Mouse (Mus musculus) heart, embryonic 14.5 days (tissue): Measurements from ENCODE around the gene Tdrd1. TPM values are rescaled to one million over a fixed set of nuclear protein-coding genes. Genes with fewer than 3 reads are reported as not detected.

ENCODE experiments used
- ATAC-seq: fragments of 200-750 bp; cut with Nextera tagmentation; 2 replicates; pipeline ENCODE4 v1.8.0; 2017; ENCODE audit warnings: low read depth, moderate TSS enrichment; ENCODE audit not compliant: insufficient number of reproducible peaks, insufficient read depth, low FRiP score
- H3K27ac ChIP-seq, 2 experiments: fragments of 200-500 bp in 1 of 2; fragments of 300-500 bp in 1 of 2; sonication (generic) in 1 of 2; replicated peaks in 1 of 2; 2 replicates each; pipeline ENCODE4 v1.5.1; 2012 to 2014; ENCODE audit warnings: low read depth in 2 of 2, low read length in 2 of 2, control low read depth in 1 of 2, mild to moderate bottlenecking in 1 of 2, mixed read lengths in 1 of 2; ENCODE audit not compliant: control insufficient read depth in 1 of 2, insufficient read depth in 1 of 2
- H3K27me3 ChIP-seq: fragments of 300-500 bp; sonication (generic); 2 replicates; pipeline ENCODE4 v1.6.1; 2014; ENCODE audit warnings: mild to moderate bottlenecking, low read length, control low read depth; ENCODE audit not compliant: control insufficient read depth, insufficient read depth
- H3K36me3 ChIP-seq: fragments of 300-500 bp; sonication (generic); 2 replicates; pipeline ENCODE4 v1.6.1; 2014; ENCODE audit warnings: mild to moderate bottlenecking, control low read depth, low read length, mixed read lengths; ENCODE audit not compliant: control insufficient read depth, insufficient read depth
- H3K4me1 ChIP-seq, 2 experiments: fragments of 200-500 bp in 1 of 2; fragments of 300-500 bp in 1 of 2; sonication (generic) in 1 of 2; 2 replicates each; pipeline ENCODE4 v1.6.1; 2012 to 2014; ENCODE audit warnings: low read length in 2 of 2, control low read depth in 1 of 2, mixed read lengths in 1 of 2; ENCODE audit not compliant: control insufficient read depth in 2 of 2, insufficient read depth in 2 of 2
- H3K4me2 ChIP-seq: fragments of 300-500 bp; sonication (generic); 2 replicates; pipeline ENCODE4 v1.6.1; 2014; ENCODE audit warnings: mild to moderate bottlenecking, low read length
- H3K4me3 ChIP-seq, 2 experiments: fragments of 200-500 bp in 1 of 2; fragments of 300-500 bp in 1 of 2; sonication (generic) in 1 of 2; 2 replicates each; pipeline ENCODE4 v1.5.1; 2012 to 2014; ENCODE audit warnings: low read length in 2 of 2, mild to moderate bottlenecking in 2 of 2, control low read depth in 1 of 2, low read depth in 1 of 2, moderate library complexity in 1 of 2; ENCODE audit not compliant: control insufficient read depth in 1 of 2, insufficient read depth in 1 of 2
- H3K9ac ChIP-seq: fragments of 300-500 bp; sonication (generic); 2 replicates; pipeline ENCODE4 v1.6.1; 2014; ENCODE audit warnings: mild to moderate bottlenecking, low read length
- H3K9me3 ChIP-seq: fragments of 300-500 bp; sonication (generic); 2 replicates; pipeline ENCODE4 v1.6.1; 2016; ENCODE audit warnings: low read length, control low read depth; ENCODE audit not compliant: control insufficient read depth
- WGBS: fragments of 180-500 bp; shearing (Covaris S2); extraction: QIAGEN DNeasy Blood & Tissue Kit; methylation state at CpG from one replicate; pipeline ENCODE4 v1.1.7; 2014; 5-methylcytosine and 5-hydroxymethylcytosine counted together
- polyA plus RNA-seq: library from polyadenylated mRNA; unstranded; fragments of >200 nt; fragmentation: Nextera tagmentation; extraction: Ambion mirVana; gene quantifications from 2 replicates; pipeline ENCODE4 v1.2.1, GENCODE M21; 2014

The Tdrd1 gene
- polyA plus RNA-seq, 1 experiment from 2014 or later, result 0.47 TPM

DNA sequence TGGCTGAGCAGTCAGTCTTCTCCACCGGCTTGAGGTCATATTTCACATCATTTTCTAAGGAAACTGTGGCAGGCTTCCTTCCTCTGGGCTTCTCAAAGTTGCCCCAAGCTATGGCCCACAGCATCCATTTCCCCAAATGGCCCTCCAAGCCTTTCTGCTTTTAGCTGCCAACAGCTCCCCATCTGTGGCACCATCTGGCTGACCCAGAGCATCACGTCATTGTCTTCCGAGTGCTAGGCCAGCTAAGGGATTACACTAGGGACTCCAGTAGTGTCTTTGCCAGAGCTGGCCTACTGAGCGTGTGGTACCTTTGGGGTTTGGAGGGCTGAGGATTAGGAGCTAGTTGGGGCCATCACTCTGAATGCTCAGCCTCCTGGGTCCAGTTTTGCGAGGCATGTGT is 66.6 kb downstream of the Tdrd1 start:
- Histone ChIP-seq H3K9me3 (no peaks in the 10 kb centered on the region), H3K4me3 (no peak overlapping the region), H3K27me3 (no peaks in the 10 kb centered on the region), H3K4me2 (no peak overlapping the region), H3K36me3 (no peaks in the 10 kb centered on the region), H3K27ac (no peak overlapping the region), H3K9ac (no peak overlapping the region), H3K4me1 (peaks cover 3 to 4% of the 10 kb centered on the region in 2 experiments; a peak in 2 of 4 replicates)
- 91% methylated on average over 5 of the region's 5 CpGs for WGBS
- ATAC-seq, result no peak

DNA sequence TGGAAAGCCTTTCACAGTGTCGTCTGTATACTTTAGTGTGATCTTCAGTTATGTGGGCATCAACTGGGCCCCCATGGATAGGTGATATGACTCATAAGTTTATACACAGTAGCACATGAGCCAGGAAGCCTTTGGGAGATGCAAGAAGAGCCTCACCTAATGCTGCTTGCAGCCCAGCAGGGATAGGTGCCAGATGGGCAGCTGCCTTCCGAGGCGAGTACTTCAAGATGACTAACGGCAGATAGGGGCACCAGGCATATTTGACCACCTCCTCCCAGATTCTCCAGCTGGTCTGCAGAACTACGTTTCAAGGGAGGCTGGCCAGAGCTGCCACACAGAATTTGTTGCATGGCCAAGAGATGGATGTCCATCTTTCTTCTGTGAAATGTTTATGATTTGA is 67.3 kb downstream of the Tdrd1 start:
- Histone ChIP-seq H3K4me2 (no peak overlapping the region), H3K36me3 (no peaks in the 10 kb centered on the region), H3K27me3 (no peaks in the 10 kb centered on the region), H3K4me3 (no peak overlapping the region), H3K4me1 (peaks cover 3 to 4% of the 10 kb centered on the region in 2 experiments; a peak in 2 of 4 replicates), H3K9me3 (no peaks in the 10 kb centered on the region), H3K27ac (no peak overlapping the region), H3K9ac (no peak overlapping the region)
- no peak for ATAC-seq
- WGBS, result 72% methylated on average over 5 of the region's 5 CpGs

DNA sequence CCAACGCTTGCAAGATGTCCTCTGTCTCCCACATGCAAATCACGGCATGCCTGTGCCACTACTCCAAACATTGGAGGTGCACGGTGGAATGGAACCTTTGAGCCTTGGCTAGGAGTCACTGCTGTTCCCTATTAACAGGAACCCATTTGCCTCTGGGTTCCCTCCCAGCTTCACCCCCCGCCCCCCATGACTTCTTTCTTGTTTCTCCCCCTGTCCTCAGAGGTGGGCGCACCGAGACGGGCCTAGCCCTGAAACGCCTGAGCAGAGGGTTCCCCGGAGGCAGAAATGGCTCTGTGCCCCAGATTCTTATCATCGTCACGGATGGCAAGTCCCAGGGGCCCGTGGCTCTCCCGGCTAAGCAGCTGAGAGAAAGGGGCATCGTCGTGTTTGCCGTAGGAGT is 71.6 kb downstream of the Tdrd1 start:
- Histone ChIP-seq H3K9me3 (no peaks in the 10 kb centered on the region), H3K27me3 (no peaks in the 10 kb centered on the region), H3K9ac (no peak overlapping the region), H3K4me1 (peaks cover 3 to 4% of the 10 kb centered on the region in 2 experiments; a peak in 2 of 4 replicates), H3K36me3 (no peaks in the 10 kb centered on the region), H3K4me3 (no peak overlapping the region), H3K4me2 (no peak overlapping the region), H3K27ac (no peak overlapping the region)
- ATAC-seq, result no peak
- 86% methylated on average over 12 of the region's 16 CpGs for whole genome bisulfite sequencing

DNA sequence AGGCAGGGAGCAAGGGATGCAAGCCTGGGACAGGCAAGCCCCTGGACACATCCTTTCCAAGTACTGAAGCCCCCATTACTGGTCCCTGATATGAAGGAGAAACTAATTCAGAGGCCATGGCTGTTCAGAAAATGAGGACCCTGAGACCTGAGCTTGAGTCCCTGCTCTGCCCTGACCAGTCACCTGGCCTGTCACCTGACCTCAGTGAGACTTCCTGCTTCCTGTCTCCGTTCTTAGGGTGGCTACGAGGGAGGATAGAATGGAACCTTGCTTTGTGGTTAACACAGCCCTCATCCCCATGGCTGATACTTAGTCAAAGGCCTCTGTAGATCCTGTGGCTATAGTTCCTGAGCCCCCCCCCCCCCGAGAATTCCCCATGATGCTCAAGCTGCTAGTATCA is 78.1 kb downstream of the Tdrd1 start:
- 79% methylated on average over 3 of the region's 3 CpGs for WGBS
- Histone ChIP-seq H3K4me1 (no peaks in the 10 kb centered on the region), H3K36me3 (no peaks in the 10 kb centered on the region), H3K4me2 (no peak overlapping the region), H3K9ac (no peak overlapping the region), H3K27me3 (no peaks in the 10 kb centered on the region), H3K9me3 (no peaks in the 10 kb centered on the region), H3K4me3 (no peak overlapping the region), H3K27ac (no peak overlapping the region)
- ATAC-seq, result no peak

DNA sequence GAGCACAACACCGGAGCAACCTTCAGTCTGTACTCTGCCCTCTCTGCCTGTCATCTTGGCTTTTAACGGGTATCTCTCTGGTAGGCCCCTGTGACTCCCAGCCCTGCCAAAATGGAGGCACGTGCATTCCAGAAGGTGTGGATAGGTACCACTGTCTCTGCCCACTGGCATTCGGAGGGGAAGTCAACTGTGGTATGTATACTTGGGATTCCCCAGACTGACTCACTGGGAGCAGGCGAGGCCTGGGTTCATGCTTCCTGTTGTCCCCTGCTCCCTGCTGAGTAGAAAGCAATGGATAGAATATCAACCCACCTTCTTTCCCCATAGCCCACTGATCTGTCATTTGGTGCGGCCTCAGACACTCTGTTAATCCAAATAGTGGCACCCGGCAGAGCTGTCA is 79.4 kb downstream of the Tdrd1 start:
- Histone ChIP-seq H3K9me3 (no peaks in the 10 kb centered on the region), H3K27ac (no peak overlapping the region), H3K36me3 (no peaks in the 10 kb centered on the region), H3K27me3 (no peaks in the 10 kb centered on the region), H3K4me3 (no peak overlapping the region), H3K4me1 (no peaks in the 10 kb centered on the region), H3K4me2 (no peak overlapping the region), H3K9ac (no peak overlapping the region)
- ATAC-seq, result no peak
- 81% methylated on average over 7 of the region's 7 CpGs for WGBS

DNA sequence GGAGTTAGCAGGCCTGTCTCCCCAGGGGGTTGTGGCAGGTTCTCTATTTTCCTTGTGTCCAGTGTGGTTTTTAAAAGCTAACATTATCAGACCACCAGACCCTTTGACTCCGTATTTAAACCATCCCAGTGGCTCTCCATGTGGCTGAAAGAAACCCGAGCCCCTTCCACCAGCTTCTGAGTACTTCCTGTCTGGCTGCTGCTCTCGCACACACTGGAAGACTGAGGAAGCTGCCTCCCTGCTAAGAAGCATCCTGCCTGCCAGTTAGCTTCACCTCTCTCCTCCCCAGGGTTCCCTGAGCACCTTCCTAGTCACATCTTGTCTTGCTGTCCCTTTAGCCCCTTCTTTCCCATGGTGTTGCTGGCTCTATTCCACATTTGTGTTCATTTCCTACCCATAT is 81.8 kb downstream of the Tdrd1 start:
- WGBS, result 53% methylated on average over 3 of the region's 3 CpGs
- ATAC-seq, result no peak
- H3K27ac ChIP-seq, result no peak overlapping the region
- no peak overlapping the region for H3K9ac ChIP-seq
- no peaks in the 10 kb centered on the region for H3K9me3 ChIP-seq
- H3K4me2 ChIP-seq, result no peak overlapping the region
- no peak overlapping the region for H3K4me3 ChIP-seq
- H3K27me3 ChIP-seq, result no peaks in the 10 kb centered on the region
- no peaks in the 10 kb centered on the region for H3K4me1 ChIP-seq
- no peaks in the 10 kb centered on the region for H3K36me3 ChIP-seq

DNA sequence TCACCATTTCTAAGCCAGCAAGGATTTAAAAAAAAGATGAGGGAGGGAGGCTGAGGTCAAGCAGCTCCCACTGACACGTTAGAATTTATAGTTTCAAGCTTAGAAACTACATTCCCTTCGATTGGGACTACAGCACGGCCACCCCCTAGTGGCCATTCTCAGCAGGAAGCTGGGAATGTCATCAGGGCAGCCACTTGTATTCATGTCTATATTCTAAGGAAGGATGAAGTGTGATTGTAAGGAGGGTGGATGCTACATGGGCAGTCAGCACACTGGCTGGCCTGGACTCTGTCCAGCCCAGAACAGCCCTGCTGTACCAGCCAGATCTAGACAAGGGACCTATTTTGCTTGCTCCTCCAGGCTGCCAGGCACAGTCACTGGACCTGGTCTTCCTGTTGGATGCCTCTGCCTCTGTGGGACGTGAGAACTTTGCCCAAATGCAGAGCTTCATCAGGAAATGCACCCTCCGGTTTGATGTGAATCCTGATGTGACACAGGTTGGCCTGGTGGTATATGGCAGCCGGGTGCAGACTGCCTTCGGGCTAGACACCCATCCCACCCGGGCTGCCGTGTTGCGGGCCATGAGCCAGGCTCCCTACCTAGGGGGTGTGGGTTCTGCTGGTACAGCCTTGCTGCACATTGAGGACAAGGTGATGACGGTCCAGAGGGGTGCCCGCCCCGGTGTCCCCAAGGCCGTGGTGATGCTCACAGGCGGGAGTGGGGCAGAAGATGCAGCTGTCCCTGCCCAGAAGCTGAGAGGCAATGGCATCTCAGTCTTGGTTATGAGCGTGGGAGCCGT is 82.7 kb downstream of the Tdrd1 start:
- Histone ChIP-seq H3K36me3 (no peaks in the 10 kb centered on the region), H3K4me2 (no peak overlapping the region), H3K27me3 (no peaks in the 10 kb centered on the region), H3K27ac (no peak overlapping the region), H3K9me3 (no peaks in the 10 kb centered on the region), H3K9ac (no peak overlapping the region), H3K4me3 (no peak overlapping the region), H3K4me1 (no peaks in the 10 kb centered on the region)
- WGBS, result 66% methylated on average over 17 of the region's 17 CpGs
- ATAC-seq, result no peak

DNA sequence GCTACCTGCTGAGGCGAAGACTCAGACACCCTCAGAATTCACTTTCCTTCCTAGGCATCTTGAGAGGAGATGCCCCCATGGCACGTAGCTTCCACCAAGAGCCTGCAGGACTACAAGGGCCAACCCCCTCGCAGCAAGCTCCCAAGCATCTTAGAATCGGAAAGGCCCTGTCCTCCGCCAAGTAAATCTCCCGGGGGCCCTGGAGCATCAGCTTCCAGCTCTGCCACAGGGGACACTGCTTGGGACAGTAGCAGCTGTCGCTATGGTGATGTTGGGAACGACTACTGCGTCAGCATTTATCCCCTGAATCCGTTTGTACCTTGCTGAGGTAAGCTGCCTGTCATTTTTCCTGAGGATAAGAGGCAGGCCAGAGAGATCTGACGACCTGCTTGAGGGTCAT is 84.6 kb downstream of the Tdrd1 start:
- no peak overlapping the region for H3K4me3 ChIP-seq
- H3K9me3 ChIP-seq, result peaks cover 3% of the 10 kb centered on the region; the same call in 1 of the 2 replicates
- no peak for ATAC-seq
- no peak overlapping the region for H3K4me2 ChIP-seq
- H3K4me1 ChIP-seq, result no peaks in the 10 kb centered on the region
- 57% methylated on average over 11 of the region's 11 CpGs for WGBS
- no peaks in the 10 kb centered on the region for H3K36me3 ChIP-seq
- H3K27me3 ChIP-seq, result no peaks in the 10 kb centered on the region
- H3K9ac ChIP-seq, result no peak overlapping the region
- H3K27ac ChIP-seq, result no peak overlapping the region
